Mouse (Mus musculus): ENCODE measurements around the gene Rpe. TPM values are rescaled to one million over a fixed set of nuclear protein-coding genes. Genes with fewer than 3 reads are reported as not detected.

Rpe gene
- polyA plus RNA-seq, 1 experiment: 7.6 TPM

DNA sequence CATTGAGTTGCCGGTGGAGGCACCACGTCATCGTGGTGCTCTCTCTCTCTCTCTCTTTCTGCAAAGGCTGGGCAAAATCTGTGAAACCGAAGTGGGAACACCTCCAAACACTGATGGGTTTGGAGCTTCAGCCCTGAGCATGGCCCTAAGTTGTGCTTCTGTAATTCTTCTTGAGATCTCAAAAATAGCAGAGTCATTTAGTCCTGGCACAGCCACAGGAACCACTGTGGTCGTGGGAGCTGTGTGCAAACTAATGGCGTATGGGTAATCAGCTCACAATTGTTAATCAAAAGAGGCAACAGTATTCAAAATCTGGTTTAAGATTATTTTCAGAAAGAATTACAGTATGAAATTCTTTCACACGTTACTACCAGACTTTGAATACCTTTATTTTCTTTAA, 27.8 kb upstream of the Rpe start:
- Histone ChIP-seq H3K27me3 (ENCODE audit: control insufficient read depth, insufficient read depth, insufficient read length) (peaks cover 26% of the 10 kb centered on the region), H3K36me3 (ENCODE audit: control insufficient read depth, insufficient read depth) (no peaks in the 10 kb centered on the region), H3K4me2 (ENCODE audit: low read depth) (no peak overlapping the region), H3K79me2 (ENCODE audit: control insufficient read depth, insufficient read depth) (no peaks in the 10 kb centered on the region), H3K4me3 (no peak overlapping the region), H3ac (ENCODE audit: control insufficient read depth, insufficient read length) (no peak overlapping the region)
- TF ChIP-seq MYOD1 (IDR thresholded peaks at IDR 0.05; ENCODE audit: control insufficient read depth in 1 of 3, insufficient read length in 2 of 3, low read depth in 2 of 3) (no peak), REST (IDR thresholded peaks at IDR 0.05; ENCODE audit: insufficient read depth, insufficient read length) (no peak), TCF3 (IDR thresholded peaks at IDR 0.05; ENCODE audit: insufficient read length, low read depth) (no peak), MAX (IDR thresholded peaks at IDR 0.05; ENCODE audit: low read depth) (no peak), POLR2A (IDR thresholded peaks at IDR 0.05; ENCODE audit: insufficient read length, low read depth) (no peak), POLR2AphosphoS2 (IDR thresholded peaks at IDR 0.05; ENCODE audit: insufficient read length, low read depth) (no peak), USF1 (IDR thresholded peaks at IDR 0.05; ENCODE audit: low read depth) (no peak), SRF (IDR thresholded peaks at IDR 0.05; ENCODE audit: control insufficient read depth, insufficient read length, low read depth) (no peak), E2F4 (IDR thresholded peaks at IDR 0.05; ENCODE audit: insufficient read depth) (no peak), TCF12 (IDR thresholded peaks at IDR 0.05; ENCODE audit: insufficient read depth, poor library complexity, severe bottlenecking) (no peak), MYOG (IDR thresholded peaks at IDR 0.05; ENCODE audit: control insufficient read depth in 1 of 3, insufficient read depth in 1 of 3, insufficient read length in 2 of 3, low read depth in 2 of 3) (no peak), CEBPB (IDR thresholded peaks at IDR 0.05; ENCODE audit: insufficient read depth, poor library complexity, severe bottlenecking) (no peak)

GRCm38 (mm10) chr1:66677928-66678327, 22.7 kb upstream of the Rpe start:
- Histone ChIP-seq H3K4me3 (no peak overlapping the region), H3K36me3 (ENCODE audit: control insufficient read depth, insufficient read depth) (no peaks in the 10 kb centered on the region), H3K4me2 (ENCODE audit: low read depth) (no peak overlapping the region), H3ac (ENCODE audit: control insufficient read depth, insufficient read length) (no peak overlapping the region), H3K79me2 (ENCODE audit: control insufficient read depth, insufficient read depth) (no peaks in the 10 kb centered on the region), H3K27me3 (ENCODE audit: control insufficient read depth, insufficient read depth, insufficient read length) (peaks cover 16% of the 10 kb centered on the region)
- TF ChIP-seq MAX (IDR thresholded peaks at IDR 0.05; ENCODE audit: low read depth): no peak
- TF ChIP-seq CEBPB (IDR thresholded peaks at IDR 0.05; ENCODE audit: insufficient read depth, poor library complexity, severe bottlenecking): no peak
- no peak for TF ChIP-seq MYOG (IDR thresholded peaks at IDR 0.05; ENCODE audit: control insufficient read depth in 1 of 3, insufficient read depth in 1 of 3, insufficient read length in 2 of 3, low read depth in 2 of 3)

DNA sequence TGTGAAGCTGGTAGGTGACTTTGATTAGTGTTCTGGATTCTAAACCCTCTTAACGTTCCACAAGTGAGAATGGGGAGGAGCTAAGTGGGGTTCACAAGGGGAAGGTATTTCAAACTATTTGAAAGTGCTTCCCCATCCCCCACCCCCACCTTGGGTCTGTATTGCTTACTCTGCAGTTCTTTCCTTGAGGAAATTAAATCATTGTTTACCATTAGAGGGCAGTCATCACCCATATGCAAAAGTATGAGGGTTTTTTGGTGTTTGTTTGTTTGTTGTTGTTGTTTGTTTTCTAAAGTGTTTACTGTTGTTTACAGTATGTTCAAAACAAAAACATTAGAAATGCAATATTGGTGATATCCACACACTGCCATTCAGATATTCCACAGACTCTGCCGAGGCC, 22.0 kb upstream of the Rpe start:
- Histone ChIP-seq H3K27me3 (ENCODE audit: control insufficient read depth, insufficient read depth, insufficient read length) (peaks cover 19% of the 10 kb centered on the region), H3ac (ENCODE audit: control insufficient read depth, insufficient read length) (no peak overlapping the region), H3K4me3 (no peak overlapping the region), H3K79me2 (ENCODE audit: control insufficient read depth, insufficient read depth) (no peaks in the 10 kb centered on the region), H3K4me2 (ENCODE audit: low read depth) (no peak overlapping the region), H3K36me3 (ENCODE audit: control insufficient read depth, insufficient read depth) (no peaks in the 10 kb centered on the region)
- TF ChIP-seq USF1 (IDR thresholded peaks at IDR 0.05; ENCODE audit: low read depth) (no peak), MYOD1 (IDR thresholded peaks at IDR 0.05; ENCODE audit: control insufficient read depth in 1 of 3, insufficient read length in 2 of 3, low read depth in 2 of 3) (no peak), TCF3 (IDR thresholded peaks at IDR 0.05; ENCODE audit: insufficient read length, low read depth) (no peak), CEBPB (IDR thresholded peaks at IDR 0.05; ENCODE audit: insufficient read depth, poor library complexity, severe bottlenecking) (no peak), POLR2A (IDR thresholded peaks at IDR 0.05; ENCODE audit: insufficient read length, low read depth) (no peak), E2F4 (IDR thresholded peaks at IDR 0.05; ENCODE audit: insufficient read depth) (no peak), MYOG (IDR thresholded peaks at IDR 0.05; ENCODE audit: control insufficient read depth in 1 of 3, insufficient read depth in 1 of 3, insufficient read length in 2 of 3, low read depth in 2 of 3) (no peak), REST (IDR thresholded peaks at IDR 0.05; ENCODE audit: insufficient read depth, insufficient read length) (no peak), POLR2AphosphoS2 (IDR thresholded peaks at IDR 0.05; ENCODE audit: insufficient read length, low read depth) (no peak), MAX (IDR thresholded peaks at IDR 0.05; ENCODE audit: low read depth) (no peak), SRF (IDR thresholded peaks at IDR 0.05; ENCODE audit: control insufficient read depth, insufficient read length, low read depth) (no peak), TCF12 (IDR thresholded peaks at IDR 0.05; ENCODE audit: insufficient read depth, poor library complexity, severe bottlenecking) (no peak)

- TF ChIP-seq MAX (IDR thresholded peaks at IDR 0.05; ENCODE audit: low read depth): no peak
- no peak for TF ChIP-seq SRF (IDR thresholded peaks at IDR 0.05; ENCODE audit: control insufficient read depth, insufficient read length, low read depth)
- TF ChIP-seq REST (IDR thresholded peaks at IDR 0.05; ENCODE audit: insufficient read depth, insufficient read length): no peak
- TF ChIP-seq USF1 (IDR thresholded peaks at IDR 0.05; ENCODE audit: low read depth): no peak
- no peak for TF ChIP-seq E2F4 (IDR thresholded peaks at IDR 0.05; ENCODE audit: insufficient read depth)
- no peak for TF ChIP-seq TCF12 (IDR thresholded peaks at IDR 0.05; ENCODE audit: insufficient read depth, poor library complexity, severe bottlenecking)
- TF ChIP-seq POLR2A (IDR thresholded peaks at IDR 0.05; ENCODE audit: insufficient read length, low read depth): no peak
- TF ChIP-seq POLR2AphosphoS2 (IDR thresholded peaks at IDR 0.05; ENCODE audit: insufficient read length, low read depth): no peak
- TF ChIP-seq MYOD1 (IDR thresholded peaks at IDR 0.05; ENCODE audit: control insufficient read depth in 1 of 3, insufficient read length in 2 of 3, low read depth in 2 of 3): no peak
- Histone ChIP-seq H3K4me2 (ENCODE audit: low read depth) (no peak overlapping the region), H3ac (ENCODE audit: control insufficient read depth, insufficient read length) (no peak overlapping the region), H3K79me2 (ENCODE audit: control insufficient read depth, insufficient read depth) (no peaks in the 10 kb centered on the region), H3K36me3 (ENCODE audit: control insufficient read depth, insufficient read depth) (no peaks in the 10 kb centered on the region), H3K4me3 (no peak overlapping the region), H3K27me3 (ENCODE audit: control insufficient read depth, insufficient read depth, insufficient read length) (peaks cover 21% of the 10 kb centered on the region)
Measured at GRCm38 (mm10) chr1:66682974-66683373, 17.7 kb upstream of the Rpe start.

DNA sequence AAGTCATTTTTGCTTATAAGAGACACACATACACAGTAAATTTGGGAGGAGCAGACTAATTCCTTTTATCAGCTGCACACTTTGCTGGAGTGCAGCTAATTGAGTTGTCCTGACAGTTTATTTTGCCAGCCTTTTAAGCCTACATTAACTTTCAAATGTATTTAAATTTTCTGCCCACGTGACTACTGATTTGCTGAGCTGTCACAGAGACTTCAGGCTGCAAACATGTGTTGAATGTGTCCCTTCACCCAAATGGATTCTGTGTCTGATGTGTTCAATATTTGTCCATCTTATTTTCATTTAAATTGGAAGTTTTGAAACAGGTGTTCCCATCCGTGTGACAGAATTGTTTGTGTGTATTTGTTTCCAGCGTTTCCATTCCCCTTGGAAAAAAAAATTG, 8.9 kb upstream of the Rpe start:
- Histone ChIP-seq H3K27me3 (ENCODE audit: control insufficient read depth, insufficient read depth, insufficient read length) (no peaks in the 10 kb centered on the region), H3ac (ENCODE audit: control insufficient read depth, insufficient read length) (no peak overlapping the region), H3K4me3 (no peak overlapping the region), H3K4me2 (ENCODE audit: low read depth) (no peak overlapping the region), H3K36me3 (ENCODE audit: control insufficient read depth, insufficient read depth) (no peaks in the 10 kb centered on the region), H3K79me2 (ENCODE audit: control insufficient read depth, insufficient read depth) (no peaks in the 10 kb centered on the region)
- TF ChIP-seq TCF12 (IDR thresholded peaks at IDR 0.05; ENCODE audit: insufficient read depth, poor library complexity, severe bottlenecking) (no peak), MAX (IDR thresholded peaks at IDR 0.05; ENCODE audit: low read depth) (no peak), MYOG (IDR thresholded peaks at IDR 0.05; ENCODE audit: control insufficient read depth in 1 of 3, insufficient read depth in 1 of 3, insufficient read length in 2 of 3, low read depth in 2 of 3) (no peak), USF1 (IDR thresholded peaks at IDR 0.05; ENCODE audit: low read depth) (peak; percentile 24), TCF3 (IDR thresholded peaks at IDR 0.05; ENCODE audit: insufficient read length, low read depth) (no peak), SRF (IDR thresholded peaks at IDR 0.05; ENCODE audit: control insufficient read depth, insufficient read length, low read depth) (no peak), POLR2AphosphoS2 (IDR thresholded peaks at IDR 0.05; ENCODE audit: insufficient read length, low read depth) (no peak)
